Mouse (Mus musculus) heart, adult 2 months (tissue): ENCODE results near the gene Aebp2.

Experiments
- CTCF ChIP-seq: fragments of 200-600 bp; IDR thresholded peaks from 2 replicates; pipeline ENCODE4 v1.8.1; 2022; ENCODE audit warnings: antibody characterized with exemption, mild to moderate bottlenecking, moderate library complexity
- POLR2A ChIP-seq: fragments of 200-500 bp; IDR thresholded peaks from 2 replicates; pipeline ENCODE4 v1.6.1; 2011; ENCODE audit warnings: mild to moderate bottlenecking, low read depth, low read length, control low read depth; ENCODE audit not compliant: insufficient read depth

DNA sequence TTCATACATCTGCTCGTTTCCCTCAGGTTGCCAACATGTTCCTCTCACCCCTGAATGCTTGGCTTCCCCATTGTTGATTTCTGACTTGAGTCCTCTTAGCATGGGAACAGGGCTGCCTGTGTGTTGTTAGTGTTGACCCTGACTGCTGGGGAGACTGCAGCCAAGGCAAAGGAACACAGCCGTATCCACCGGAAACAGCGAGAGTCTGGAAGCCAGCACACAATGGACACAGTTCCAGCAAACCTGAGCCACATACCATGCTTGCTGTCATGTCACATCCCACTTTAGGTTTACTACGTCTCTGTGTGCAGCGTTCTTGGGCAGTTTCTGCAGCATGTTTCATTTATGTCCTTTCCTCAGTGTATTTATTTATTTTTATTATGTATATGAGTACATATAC is 39.8 kb downstream of the Aebp2 start:
- TF ChIP-seq POLR2A (no peak), CTCF (no peak)
